Mouse (Mus musculus) heart, embryonic 16.5 days (tissue): ENCODE data around the gene Klhdc7a. TPM values are rescaled to one million over a fixed set of nuclear protein-coding genes. Genes with fewer than 3 reads are reported as not detected.

Experiments used
- ATAC-seq: fragments of 200-750 bp; cut with Nextera tagmentation; replicated peaks from 2 replicates; pipeline ENCODE4 v1.8.0; 2017; ENCODE audit warnings: moderate number of reproducible peaks; ENCODE audit not compliant: insufficient read depth, low FRiP score; ENCODE audit errors: extremely low read depth
- H3K27ac ChIP-seq: fragments of 300-500 bp; sonication (generic); 2 replicates; pipeline ENCODE4 v1.5.1; 2014; ENCODE audit warnings: mild to moderate bottlenecking, low read length, control low read depth, moderate library complexity
- H3K27me3 ChIP-seq: fragments of 300-500 bp; sonication (generic); 2 replicates; pipeline ENCODE4 v1.6.1; 2014; ENCODE audit warnings: low read length, mixed read lengths; ENCODE audit not compliant: control insufficient read depth, insufficient read depth
- H3K36me3 ChIP-seq: fragments of 300-500 bp; sonication (generic); 2 replicates; pipeline ENCODE4 v1.6.1; 2014; ENCODE audit not compliant: control insufficient read depth, insufficient read depth
- H3K4me1 ChIP-seq: fragments of 300-500 bp; sonication (generic); 2 replicates; pipeline ENCODE4 v1.6.1; 2014; ENCODE audit warnings: low read length, mixed read lengths; ENCODE audit not compliant: control insufficient read depth, insufficient read depth
- H3K4me2 ChIP-seq: fragments of 300-500 bp; sonication (generic); 2 replicates; pipeline ENCODE4 v1.6.1; 2014; ENCODE audit warnings: low read depth, mild to moderate bottlenecking, control low read depth, low read length
- H3K4me3 ChIP-seq: fragments of 300-500 bp; sonication (generic); 2 replicates; pipeline ENCODE4 v1.5.1; 2014; ENCODE audit warnings: mild to moderate bottlenecking, control low read depth, low read length
- H3K9ac ChIP-seq: fragments of 300-500 bp; sonication (generic); 2 replicates; pipeline ENCODE4 v1.6.1; 2014; ENCODE audit warnings: low read length, control low read depth
- H3K9me3 ChIP-seq: fragments of 300-500 bp; sonication (generic); replicated peaks from 2 replicates; pipeline ENCODE4 v1.6.1; 2016; ENCODE audit warnings: low read length; ENCODE audit not compliant: control insufficient read depth
- WGBS: fragments of 180-500 bp; shearing (Covaris S2); extraction: QIAGEN DNeasy Blood & Tissue Kit; methylation state at CpG from one replicate; pipeline ENCODE4 v1.1.7; 2014; 5-methylcytosine and 5-hydroxymethylcytosine counted together
- polyA plus RNA-seq: library from polyadenylated mRNA; unstranded; fragments of >200 nt; fragmentation: Nextera tagmentation; extraction: Ambion mirVana; gene quantifications from 2 replicates; pipeline ENCODE4 v1.2.1, GENCODE M21; 2015

Klhdc7a gene
- polyA plus RNA-seq, result 0.52 and 0.74 TPM in 2 replicates

DNA sequence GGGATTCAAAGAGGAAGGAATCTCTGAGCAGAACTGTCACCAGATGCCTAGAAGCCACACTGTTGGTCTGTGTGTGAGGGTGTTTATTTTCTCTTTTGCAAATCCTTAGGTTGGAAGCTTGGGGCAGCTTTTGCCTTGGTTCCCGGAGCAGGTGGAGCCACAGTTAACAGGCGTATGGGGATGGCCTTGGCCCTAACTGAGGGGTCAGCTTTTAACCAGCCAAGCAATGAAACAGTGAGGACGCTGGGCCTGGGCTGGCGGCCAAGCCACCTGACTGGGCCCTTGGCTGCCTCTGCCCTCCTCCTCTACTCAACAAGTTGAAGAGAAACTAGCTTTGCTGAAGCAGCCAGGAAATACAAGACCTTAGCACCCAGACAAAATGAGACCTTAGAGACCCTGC lies at the start of gene Klhdc7a:
Gene Klhdc7a, minus strand, starts transcription at position 105 of the 400 bp plus-strand sequence.
- no peaks in the 10 kb centered on the region for H3K9me3 ChIP-seq
- peak within 1 kb of the TSS; percentile 9; the same call in 1 of the 2 replicates for H3K4me2 ChIP-seq
- H3K9ac ChIP-seq, result no peak within 1 kb of the TSS
- ATAC-seq, result peak; percentile 81
- no peak within 1 kb of the TSS for H3K4me3 ChIP-seq
- peak within 1 kb of the TSS; percentile 2; the same call in 1 of the 2 replicates for H3K27ac ChIP-seq
- H3K4me1 ChIP-seq, result peaks cover 6% of the 10 kb centered on the region
- H3K27me3 ChIP-seq, result peaks cover 4% of the 10 kb centered on the region; the same call in 1 of the 2 replicates
- 25% methylated on average over 4 of the region's 4 CpGs for WGBS
- no peaks in the 10 kb centered on the region for H3K36me3 ChIP-seq

DNA sequence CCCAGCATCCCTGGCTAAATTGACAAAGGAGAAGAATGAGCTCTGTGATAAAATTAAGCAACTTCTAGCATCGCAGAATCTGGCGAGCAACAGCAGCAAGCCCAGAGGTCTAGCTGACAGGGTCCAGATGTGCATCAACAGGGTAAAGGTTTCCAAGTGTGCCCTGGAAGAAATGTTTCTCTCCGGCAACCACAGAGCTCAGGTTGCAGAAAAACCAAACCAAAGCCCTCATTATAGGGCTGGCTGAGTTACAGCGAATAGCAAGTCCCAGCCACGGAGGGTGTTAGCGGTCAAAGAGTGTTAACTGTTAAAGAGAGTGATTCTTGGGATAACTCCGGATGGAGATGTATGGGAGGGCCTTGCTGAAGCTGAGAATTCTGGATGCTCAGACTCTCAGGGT lies 48.1 kb upstream of the Klhdc7a start:
- Histone ChIP-seq H3K27me3 (no peaks in the 10 kb centered on the region), H3K9ac (no peak overlapping the region), H3K4me1 (no peaks in the 10 kb centered on the region), H3K27ac (no peak overlapping the region), H3K4me2 (no peak overlapping the region), H3K36me3 (no peaks in the 10 kb centered on the region), H3K4me3 (no peak overlapping the region), H3K9me3 (no peaks in the 10 kb centered on the region)
- whole genome bisulfite sequencing, result 53% methylated on average over 7 of the region's 7 CpGs
- ATAC-seq, result no peak

DNA sequence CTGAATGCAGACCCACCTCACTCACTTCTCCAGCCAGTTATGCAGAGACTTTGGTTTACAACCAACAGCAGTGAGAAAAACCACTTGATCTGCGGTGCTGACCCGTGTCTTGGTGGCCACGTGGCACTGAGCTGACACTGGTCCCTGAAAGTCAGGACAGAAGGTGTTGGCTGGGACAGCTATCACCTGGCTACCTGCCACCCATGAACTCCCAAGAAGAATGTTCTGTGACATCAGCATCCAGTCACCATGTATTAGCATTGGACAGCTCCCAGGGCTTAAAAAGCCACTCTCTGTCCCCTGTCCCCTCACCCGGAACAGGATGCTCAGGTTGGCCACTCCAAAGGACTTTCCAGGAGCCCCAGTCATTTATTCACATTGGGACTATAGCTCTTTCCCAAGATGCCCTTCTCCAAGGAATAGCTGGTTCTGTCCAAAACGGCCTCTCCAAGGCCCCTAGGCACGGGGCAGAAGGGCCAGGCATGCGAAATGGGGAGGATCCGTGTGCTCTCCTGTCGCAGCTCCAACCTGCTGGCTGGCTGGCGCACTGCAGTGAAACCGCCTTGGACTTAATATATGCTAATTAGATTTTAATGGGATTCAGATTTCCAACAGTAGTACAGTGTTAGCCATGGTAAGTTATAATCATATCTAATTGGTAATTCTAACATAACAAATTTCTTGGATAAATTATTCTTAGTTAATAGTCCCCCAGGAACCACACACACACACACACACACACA lies 43.1 kb upstream of the Klhdc7a start:
- H3K36me3 ChIP-seq, result no peaks in the 10 kb centered on the region
- no peak overlapping the region for H3K4me3 ChIP-seq
- H3K9ac ChIP-seq, result no peak overlapping the region
- no peak for ATAC-seq
- peaks cover 10% of the 10 kb centered on the region for H3K27me3 ChIP-seq
- no peak overlapping the region for H3K4me2 ChIP-seq
- no peak overlapping the region for H3K27ac ChIP-seq
- WGBS, result 71% methylated on average over 11 of the region's 11 CpGs
- H3K9me3 ChIP-seq, result no peaks in the 10 kb centered on the region
- no peaks in the 10 kb centered on the region for H3K4me1 ChIP-seq

DNA sequence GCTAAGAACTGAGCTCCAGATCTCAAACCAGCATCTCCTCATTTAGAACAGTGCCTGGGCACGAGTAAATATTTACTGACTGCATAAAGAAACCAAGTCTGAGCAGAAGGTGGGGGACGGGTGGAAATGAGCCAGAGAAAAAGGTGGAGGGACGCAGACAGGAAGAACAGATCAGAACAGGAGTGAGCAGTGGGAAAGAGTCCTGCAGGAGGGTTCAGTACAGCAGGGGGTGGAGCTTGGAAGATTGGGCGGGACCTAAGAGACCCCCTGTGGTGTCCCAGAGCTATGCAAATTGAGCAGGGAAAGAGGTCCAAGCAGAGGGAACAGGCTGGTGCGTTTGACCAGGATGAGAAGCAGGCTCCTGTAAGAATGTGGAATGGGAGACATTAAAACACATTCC lies 37.1 kb upstream of the Klhdc7a start:
- 11% methylated on average over 5 of the region's 5 CpGs for whole genome bisulfite sequencing
- ATAC-seq, result no peak
- H3K27me3 ChIP-seq, result peaks cover 51% of the 10 kb centered on the region

DNA sequence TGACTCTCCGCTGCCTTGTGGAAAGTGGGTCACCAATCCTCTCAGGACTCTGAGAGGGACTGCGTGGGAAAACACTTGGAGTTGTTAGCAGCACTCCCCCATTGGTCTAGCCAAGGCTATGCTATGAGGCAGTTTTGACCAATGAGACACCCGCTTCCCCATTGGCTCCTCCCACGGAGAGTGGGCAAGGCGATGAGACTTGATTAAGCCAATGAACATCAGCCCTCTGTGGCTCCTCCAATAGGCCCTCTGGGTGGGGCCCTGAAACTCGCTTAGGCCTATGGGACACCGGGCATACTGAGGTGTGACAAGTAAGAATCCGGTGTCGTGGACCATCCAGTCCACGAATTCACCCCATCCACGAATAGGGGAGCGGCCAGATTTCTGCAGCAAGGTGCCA lies 36.3 kb upstream of the Klhdc7a start:
- no peak overlapping the region for H3K27ac ChIP-seq
- H3K4me2 ChIP-seq, result no peak overlapping the region
- no peaks in the 10 kb centered on the region for H3K4me1 ChIP-seq
- no peak for ATAC-seq
- peaks cover 51% of the 10 kb centered on the region for H3K27me3 ChIP-seq
- H3K9me3 ChIP-seq, result no peaks in the 10 kb centered on the region
- WGBS, result 9% methylated on average over 12 of the region's 12 CpGs
- H3K9ac ChIP-seq, result no peak overlapping the region
- H3K4me3 ChIP-seq, result no peak overlapping the region
- no peaks in the 10 kb centered on the region for H3K36me3 ChIP-seq

More for the DNA sequence above, 37.1 kb upstream of the Klhdc7a start:
- Histone ChIP-seq H3K4me2 (no peak overlapping the region), H3K4me1 (no peaks in the 10 kb centered on the region), H3K9ac (no peak overlapping the region), H3K27ac (no peak overlapping the region), H3K4me3 (no peak overlapping the region), H3K36me3 (no peaks in the 10 kb centered on the region), H3K9me3 (no peaks in the 10 kb centered on the region)

DNA sequence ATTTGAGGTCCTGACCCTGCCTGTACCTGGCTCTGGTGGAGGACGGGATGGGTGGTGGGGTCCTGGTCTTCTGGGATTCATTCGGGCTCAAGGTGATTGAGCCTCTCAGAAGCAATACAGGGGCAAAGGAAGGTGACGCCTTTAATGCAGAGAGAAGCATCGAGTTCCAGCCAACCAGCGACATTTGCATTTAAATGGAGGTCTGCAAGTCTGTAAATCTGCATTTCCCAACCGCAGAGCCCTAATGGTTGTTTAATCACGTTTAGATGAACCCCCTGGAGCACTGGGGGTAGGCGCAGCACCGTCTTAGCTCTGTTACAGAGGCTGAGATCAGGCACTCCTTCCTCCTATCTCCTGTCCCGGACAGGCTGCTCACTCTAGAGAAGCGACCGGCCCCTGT lies 34.2 kb upstream of the Klhdc7a start:
- Histone ChIP-seq H3K27ac (no peak overlapping the region), H3K4me1 (no peaks in the 10 kb centered on the region), H3K36me3 (no peaks in the 10 kb centered on the region), H3K4me3 (no peak overlapping the region), H3K27me3 (peaks cover 48% of the 10 kb centered on the region), H3K9ac (no peak overlapping the region), H3K4me2 (no peak overlapping the region), H3K9me3 (peaks cover 8% of the 10 kb centered on the region)
- 15% methylated on average over 12 of the region's 12 CpGs for WGBS
- no peak for ATAC-seq

DNA sequence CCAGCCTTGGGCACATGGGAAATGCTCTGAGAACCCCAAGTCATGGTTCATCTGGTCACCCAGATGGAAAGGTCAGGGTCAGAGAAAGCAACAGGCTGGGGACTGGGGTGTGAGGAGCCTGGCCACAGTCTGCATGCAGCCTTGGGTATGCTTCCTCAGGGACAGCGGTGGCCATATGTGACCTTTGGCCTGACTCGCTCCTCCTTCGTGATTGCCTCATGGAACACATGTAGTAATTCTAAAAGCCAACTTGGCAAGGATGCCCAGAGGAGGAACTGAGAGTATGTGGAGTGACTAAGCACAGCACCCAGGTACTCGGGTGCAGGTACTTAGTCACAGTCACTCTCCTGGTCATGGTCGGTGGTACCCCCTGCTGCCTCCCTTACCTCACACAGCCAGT lies 33.1 kb upstream of the Klhdc7a start:
- Histone ChIP-seq H3K4me1 (no peaks in the 10 kb centered on the region), H3K27ac (no peak overlapping the region), H3K4me2 (no peak overlapping the region), H3K27me3 (peaks cover 41% of the 10 kb centered on the region), H3K4me3 (no peak overlapping the region), H3K36me3 (no peaks in the 10 kb centered on the region), H3K9me3 (peaks cover 8% of the 10 kb centered on the region), H3K9ac (no peak overlapping the region)
- no peak for ATAC-seq
- WGBS, result 74% methylated on average over 5 of the region's 5 CpGs

DNA sequence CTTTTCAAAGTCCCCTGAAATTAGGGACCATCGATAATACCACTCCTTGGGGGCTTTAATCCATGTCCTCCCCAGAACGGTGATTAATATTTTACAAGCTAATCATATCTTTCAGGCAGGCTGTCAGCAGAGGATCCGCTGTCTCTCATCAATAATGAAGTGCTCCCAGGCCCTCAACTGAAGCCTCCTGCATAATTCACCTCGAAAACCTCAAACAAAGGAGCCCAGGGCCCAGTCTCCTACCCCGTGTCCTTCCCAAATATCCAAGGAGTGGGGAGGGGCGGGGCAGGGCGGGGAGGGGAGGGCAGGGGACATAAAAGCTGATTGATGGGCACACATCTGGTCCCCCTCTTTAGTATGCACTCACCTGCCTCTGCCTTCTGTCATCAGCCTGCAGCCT lies 31.2 kb upstream of the Klhdc7a start:
- H3K9me3 ChIP-seq, result peaks cover 8% of the 10 kb centered on the region
- WGBS, result 68% methylated on average over 7 of the region's 7 CpGs
- no peak overlapping the region for H3K4me3 ChIP-seq
- H3K27me3 ChIP-seq, result peaks cover 29% of the 10 kb centered on the region
- no peak overlapping the region for H3K27ac ChIP-seq
- no peak overlapping the region for H3K9ac ChIP-seq
- H3K36me3 ChIP-seq, result no peaks in the 10 kb centered on the region
- H3K4me1 ChIP-seq, result no peaks in the 10 kb centered on the region
- no peak for ATAC-seq
- H3K4me2 ChIP-seq, result no peak overlapping the region

DNA sequence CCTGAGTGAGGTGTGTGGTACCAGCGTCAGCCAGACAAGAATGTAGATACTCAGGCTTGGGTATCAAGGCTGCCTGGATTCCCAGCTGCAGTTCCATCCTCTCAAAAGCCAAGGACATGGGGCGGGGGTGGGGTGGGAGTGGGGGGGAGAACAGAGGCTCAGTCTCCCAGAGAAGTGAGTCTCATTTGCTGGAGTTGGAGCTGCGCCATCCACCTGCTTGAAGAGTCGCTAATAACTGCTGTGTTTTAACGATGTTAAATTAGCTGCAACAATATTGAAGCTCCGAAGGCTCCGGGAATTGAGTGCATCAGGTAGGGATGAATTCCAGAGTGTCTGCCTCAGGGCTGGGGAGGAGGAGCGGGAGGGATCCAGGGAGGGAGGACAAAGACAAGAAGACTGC lies 27.8 kb upstream of the Klhdc7a start:
- 49% methylated on average over 8 of the region's 8 CpGs for WGBS
- Histone ChIP-seq H3K36me3 (no peaks in the 10 kb centered on the region), H3K27ac (no peak overlapping the region), H3K4me1 (no peaks in the 10 kb centered on the region), H3K9ac (no peak overlapping the region), H3K27me3 (no peaks in the 10 kb centered on the region), H3K4me3 (no peak overlapping the region), H3K4me2 (no peak overlapping the region), H3K9me3 (peaks cover 8% of the 10 kb centered on the region)
- no peak for ATAC-seq
